Mouse (Mus musculus): Measurements from ENCODE around the gene Stx1a.

DNA sequence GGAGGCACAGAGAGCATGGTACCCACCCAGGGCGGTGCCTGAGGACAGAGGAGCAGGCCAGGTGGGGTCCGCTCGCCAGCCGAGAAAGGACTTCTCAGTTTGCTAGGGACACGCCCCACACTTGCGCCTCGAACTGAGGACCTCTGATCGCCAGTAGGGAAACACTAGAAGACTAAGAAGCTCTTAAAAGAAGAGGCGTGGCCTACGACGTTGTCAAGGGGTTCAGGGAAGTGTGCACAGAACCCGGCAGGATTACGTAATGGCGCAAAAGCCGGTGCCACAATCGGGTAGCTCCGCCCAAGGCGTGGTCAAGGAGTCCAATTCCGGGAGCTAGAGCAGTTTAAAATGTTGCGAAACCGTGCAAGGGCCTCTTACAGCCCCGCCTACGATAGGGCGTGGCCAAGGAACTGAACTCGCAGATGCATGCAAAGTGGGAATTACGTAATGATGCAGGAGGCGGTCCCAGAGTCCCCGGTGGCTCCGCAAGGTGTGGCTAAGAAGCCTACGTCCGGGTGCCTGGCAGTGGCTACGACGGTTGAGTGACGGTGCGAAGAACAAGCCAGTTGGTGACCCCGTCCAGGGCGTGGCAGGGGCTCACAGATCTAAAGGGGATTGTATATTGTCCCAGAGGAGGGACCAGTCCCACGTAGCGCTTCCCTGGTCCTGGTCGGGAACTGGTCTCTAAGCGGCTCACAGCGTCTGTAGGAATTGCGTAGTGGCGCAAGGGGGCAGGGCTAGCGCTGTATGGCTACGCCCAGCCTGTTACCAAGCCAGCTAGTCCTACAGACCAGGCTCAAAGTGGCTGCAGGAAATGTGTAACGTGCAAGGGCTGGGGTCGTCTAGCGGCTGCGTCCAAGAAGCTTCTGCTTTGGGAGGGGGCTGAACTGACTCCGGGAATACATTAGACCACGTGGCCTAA lies 14.4 kb upstream of the Stx1a start, which contains the start of gene Abhd11:
- TF ChIP-seq CTCF (IDR thresholded peaks at IDR 0.05) = peak; percentile 38
- TF ChIP-seq EP300 (IDR thresholded peaks at IDR 0.05) = peak; percentile 98
